Mouse (Mus musculus) monocyte, adult 2 months (primary cell): ENCODE measurements at regions not wholly inside any gene's neighbourhood (a gene's known extent, or its start where the extent isn't known, plus 50 kb on each side); places are given as distances from the start of the nearest gene placed in this dataset.

Source experiments
- DNase-seq, 2 experiments: peaks; one replicate each; pipeline ENCODE4 v3.0.0; 2022; ENCODE audit warnings: low spot score in 2 of 2, low read depth in 1 of 2

GRCm38 (mm10) chr13:102570286-102570685, 123.1 kb upstream of the Cd180 start:
- no peak for DNase-seq

- DNase-seq = no peak
These were observed 120.0 kb upstream of the Cd180 start for GRCm38 (mm10) chr13:102573286-102573921.

GRCm38 (mm10) chr13:102576871-102577662, 116.3 kb upstream of the Cd180 start:
- DNase-seq = no peak

GRCm38 (mm10) chr13:102578811-102579210, 114.5 kb upstream of the Cd180 start:
- DNase-seq = no peak

- DNase-seq = no peak
These were observed 113.7 kb upstream of the Cd180 start for GRCm38 (mm10) chr13:102579638-102580037.

GRCm38 (mm10) chr13:102583984-102584645, 109.2 kb upstream of the Cd180 start:
- no peak for DNase-seq

GRCm38 (mm10) chr13:102586215-102586614, 107.1 kb upstream of the Cd180 start:
- no peak for DNase-seq

GRCm38 (mm10) chr13:102589680-102590435, 103.5 kb upstream of the Cd180 start:
- DNase-seq = no peak

GRCm38 (mm10) chr13:102591803-102592537, 101.4 kb upstream of the Cd180 start:
- no peak for DNase-seq

GRCm38 (mm10) chr13:102593405-102594200, 99.8 kb upstream of the Cd180 start:
- no peak for DNase-seq

- DNase-seq = no peak
These were observed 99.2 kb upstream of the Cd180 start for GRCm38 (mm10) chr13:102594201-102594600.

GRCm38 (mm10) chr13:102595602-102596001, 97.8 kb upstream of the Cd180 start:
- DNase-seq = no peak

- DNase-seq = no peak
These were observed 97.3 kb upstream of the Cd180 start for GRCm38 (mm10) chr13:102596101-102596500.

- no peak for DNase-seq
These were observed 95.2 kb upstream of the Cd180 start for GRCm38 (mm10) chr13:102598181-102598580.

- DNase-seq = no peak
These were observed 93.8 kb upstream of the Cd180 start for GRCm38 (mm10) chr13:102599602-102600001.

GRCm38 (mm10) chr13:102600026-102600425, 93.3 kb upstream of the Cd180 start:
- DNase-seq = no peak

- no peak for DNase-seq
These were observed 68.9 kb upstream of the Cd180 start for GRCm38 (mm10) chr13:102624461-102624860.

GRCm38 (mm10) chr13:102625171-102625835, 68.1 kb upstream of the Cd180 start:
- no peak for DNase-seq

GRCm38 (mm10) chr13:102625836-102626340, 67.5 kb upstream of the Cd180 start:
- DNase-seq = no peak
